Mouse (Mus musculus) naive thymus-derived CD4-positive, alpha-beta T cell, adult 2 months (primary cell): ENCODE results near the gene Trem2.
"Not testable (repeated sequence)": the region's sequence is repeated elsewhere in the genome, so short reads cannot be mapped to it uniquely, and the experiment has no call there.

ENCODE experiments used
- DNase-seq: peaks from one replicate; pipeline ENCODE4 v3.0.0-alpha.2; 2011; ENCODE audit warnings: low read depth

Gene Trem2

GRCm38 (mm10) chr17:48350681-48351193 lies 4.5 kb downstream of the Trem2 start:
- no peak for DNase-seq

GRCm38 (mm10) chr17:48352976-48353375 lies 6.8 kb downstream of the Trem2 start:
- not testable (repeated sequence) for DNase-seq

- no peak for DNase-seq
These were observed 9.6 kb downstream of the Trem2 start for GRCm38 (mm10) chr17:48355822-48356221.

- no peak for DNase-seq
These were observed 11.7 kb downstream of the Trem2 start for GRCm38 (mm10) chr17:48357892-48358291.

GRCm38 (mm10) chr17:48359616-48360015 lies 13.4 kb downstream of the Trem2 start, which contains the start of gene Treml1:
TSS of gene Treml1 (plus strand) at chr17:48359916.
- DNase-seq = no peak

- no peak for DNase-seq
These were observed 14.3 kb downstream of the Trem2 start for GRCm38 (mm10) chr17:48360462-48360861.

- DNase-seq = no peak
These were observed 16.1 kb downstream of the Trem2 start for GRCm38 (mm10) chr17:48362346-48362745.

- DNase-seq = no peak
These were observed 16.8 kb downstream of the Trem2 start for GRCm38 (mm10) chr17:48362966-48363365.

- no peak for DNase-seq
These were observed 17.3 kb downstream of the Trem2 start for GRCm38 (mm10) chr17:48363421-48363965.

- no peak for DNase-seq
These were observed 19.4 kb downstream of the Trem2 start for GRCm38 (mm10) chr17:48365511-48366155.

GRCm38 (mm10) chr17:48366806-48367205 lies 20.6 kb downstream of the Trem2 start:
- DNase-seq = no peak

- DNase-seq = no peak
These were observed 25.4 kb downstream of the Trem2 start for GRCm38 (mm10) chr17:48371621-48372020.

- DNase-seq = no peak
These were observed 26.8 kb downstream of the Trem2 start for GRCm38 (mm10) chr17:48372987-48373386.

GRCm38 (mm10) chr17:48376102-48376501 lies 29.9 kb downstream of the Trem2 start:
- no peak for DNase-seq

- DNase-seq = no peak
These were observed 32.8 kb downstream of the Trem2 start for GRCm38 (mm10) chr17:48379050-48379449.

GRCm38 (mm10) chr17:48385786-48386461 lies 39.7 kb downstream of the Trem2 start:
- no peak for DNase-seq

GRCm38 (mm10) chr17:48388666-48389065 lies 42.5 kb downstream of the Trem2 start:
- DNase-seq = no peak

GRCm38 (mm10) chr17:48389442-48389841 lies 43.2 kb downstream of the Trem2 start:
- no peak for DNase-seq

GRCm38 (mm10) chr17:48391446-48391845 lies 45.2 kb downstream of the Trem2 start:
- no peak for DNase-seq

GRCm38 (mm10) chr17:48392616-48393015 lies 46.4 kb downstream of the Trem2 start:
- DNase-seq = no peak

- no peak for DNase-seq
These were observed 55.5 kb downstream of the Trem2 start for GRCm38 (mm10) chr17:48401710-48402109.

- no peak for DNase-seq
These were observed 56.5 kb downstream of the Trem2 start for GRCm38 (mm10) chr17:48402751-48403150.
